Mouse (Mus musculus) forebrain, embryonic 13.5 days (tissue): ENCODE data around the gene Arhgap10. TPM values are rescaled to one million over a fixed set of nuclear protein-coding genes. Genes with fewer than 3 reads are reported as not detected.
A peak's percentile ranks its signal among the peaks of the same experiment; 100 is the strongest.
"Not testable (repeated sequence)": the region's sequence is repeated elsewhere in the genome, so short reads cannot be mapped to it uniquely, and the experiment has no call there.

Source experiments
- ATAC-seq: fragments of 200-750 bp; cut with Nextera tagmentation; 2 replicates; pipeline ENCODE4 v1.8.0; 2017
- H3K27ac ChIP-seq: fragments of 300-500 bp; sonication (generic); 2 replicates; pipeline ENCODE4 v1.5.1; 2015; ENCODE audit warnings: inconsistent platforms, mild to moderate bottlenecking, moderate library complexity
- H3K27me3 ChIP-seq: fragments of 300-500 bp; sonication (generic); 2 replicates; pipeline ENCODE4 v1.6.1; 2015; ENCODE audit warnings: mild to moderate bottlenecking, inconsistent platforms
- H3K36me3 ChIP-seq: fragments of 300-500 bp; sonication (generic); 2 replicates; pipeline ENCODE4 v1.6.1; 2015; ENCODE audit warnings: mild to moderate bottlenecking, inconsistent platforms; ENCODE audit not compliant: poor library complexity, severe bottlenecking
- H3K4me1 ChIP-seq: fragments of 300-500 bp; sonication (generic); 2 replicates; pipeline ENCODE4 v1.6.1; 2015; ENCODE audit warnings: inconsistent platforms
- H3K4me2 ChIP-seq: fragments of 300-500 bp; sonication (generic); 2 replicates; pipeline ENCODE4 v1.6.1; 2015; ENCODE audit warnings: inconsistent platforms, mild to moderate bottlenecking, moderate library complexity
- H3K4me3 ChIP-seq: fragments of 300-500 bp; sonication (generic); 2 replicates; pipeline ENCODE4 v1.5.1; 2015; ENCODE audit warnings: mild to moderate bottlenecking, inconsistent platforms
- H3K9ac ChIP-seq: fragments of 300-500 bp; sonication (generic); 2 replicates; pipeline ENCODE4 v1.6.1; 2015; ENCODE audit warnings: mild to moderate bottlenecking, inconsistent platforms
- H3K9me3 ChIP-seq: fragments of 300-500 bp; sonication (generic); replicated peaks from 2 replicates; pipeline ENCODE4 v1.6.1; 2016; ENCODE audit warnings: inconsistent platforms
- WGBS: fragments of 180-500 bp; shearing (Covaris S2); methylation state at CpG from one replicate; pipeline ENCODE4 v1.1.7; 2015; 5-methylcytosine and 5-hydroxymethylcytosine counted together
- polyA plus RNA-seq: library from polyadenylated mRNA; unstranded; fragments of >200 nt; fragmentation: Nextera tagmentation; extraction: Ambion mirVana; gene quantifications from 2 replicates; pipeline ENCODE4 v1.2.1, GENCODE M21; 2015

The Arhgap10 gene
- polyA plus RNA-seq, 1 experiment from 2014 or later: 5.2 TPM

GRCm38 (mm10) chr8:77322727-77323126 lies 195.0 kb downstream of the Arhgap10 start:
- H3K4me1 ChIP-seq, H3K27me3 ChIP-seq, H3K4me3 ChIP-seq, H3K36me3 ChIP-seq, H3K9me3 ChIP-seq, H3K27ac ChIP-seq, H3K9ac ChIP-seq, ATAC-seq, H3K4me2 ChIP-seq: not testable (repeated sequence)
- WGBS: 93% methylated on average over 6 of the region's 7 CpGs

- no peaks in the 10 kb centered on the region for H3K4me1 ChIP-seq
- H3K36me3 ChIP-seq: no peaks in the 10 kb centered on the region
- no peaks in the 10 kb centered on the region for H3K27me3 ChIP-seq
- H3K9me3 ChIP-seq: no peaks in the 10 kb centered on the region
- no peak overlapping the region for H3K4me2 ChIP-seq
- WGBS: 96% methylated on average over 4 of the region's 4 CpGs
- no peak overlapping the region for H3K4me3 ChIP-seq
- ATAC-seq: no peak
- no peak overlapping the region for H3K9ac ChIP-seq
- no peak overlapping the region for H3K27ac ChIP-seq
Measured at GRCm38 (mm10) chr8:77321901-77322300, 195.9 kb downstream of the Arhgap10 start.

DNA sequence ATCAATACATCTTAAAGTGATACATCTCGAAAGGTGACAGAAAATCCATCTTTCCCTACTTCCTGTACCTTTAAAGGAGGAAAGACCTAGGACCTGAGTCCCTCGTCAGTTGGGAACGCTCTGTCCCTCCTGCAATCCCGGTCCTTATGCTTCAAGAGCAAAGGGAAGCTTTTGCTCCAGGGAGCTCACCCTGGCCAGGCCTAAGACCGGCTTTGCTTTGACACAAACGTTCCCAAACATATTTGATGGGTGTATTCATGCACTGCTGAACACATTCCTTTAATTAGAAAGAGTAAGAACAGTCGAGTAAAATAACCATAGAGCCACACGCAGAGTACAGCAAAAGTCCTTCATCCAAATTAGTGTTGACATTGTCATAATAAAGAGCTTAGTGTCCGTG lies 199.2 kb downstream of the Arhgap10 start:
- H3K4me3 ChIP-seq: no peak overlapping the region
- H3K36me3 ChIP-seq: no peaks in the 10 kb centered on the region
- no peak for ATAC-seq
- H3K4me2 ChIP-seq: no peak overlapping the region
- H3K4me1 ChIP-seq: no peaks in the 10 kb centered on the region
- no peaks in the 10 kb centered on the region for H3K27me3 ChIP-seq
- no peak overlapping the region for H3K27ac ChIP-seq
- no peaks in the 10 kb centered on the region for H3K9me3 ChIP-seq
- WGBS: 52% methylated on average over 9 of the region's 9 CpGs
- H3K9ac ChIP-seq: no peak overlapping the region

GRCm38 (mm10) chr8:77317771-77318170 lies 200.0 kb downstream of the Arhgap10 start:
- H3K4me2 ChIP-seq: no peak overlapping the region
- no peak for ATAC-seq
- WGBS: 94% methylated on average over 2 of the region's 2 CpGs
- H3K9ac ChIP-seq: no peak overlapping the region
- H3K4me1 ChIP-seq: no peaks in the 10 kb centered on the region
- no peaks in the 10 kb centered on the region for H3K9me3 ChIP-seq
- no peaks in the 10 kb centered on the region for H3K36me3 ChIP-seq
- H3K27me3 ChIP-seq: no peaks in the 10 kb centered on the region
- no peak overlapping the region for H3K27ac ChIP-seq
- H3K4me3 ChIP-seq: no peak overlapping the region

GRCm38 (mm10) chr8:77313003-77313402 lies 204.8 kb downstream of the Arhgap10 start:
- H3K9me3 ChIP-seq: no peaks in the 10 kb centered on the region
- H3K4me2 ChIP-seq: no peak overlapping the region
- H3K27ac ChIP-seq: no peak overlapping the region
- H3K36me3 ChIP-seq: no peaks in the 10 kb centered on the region
- no peak overlapping the region for H3K9ac ChIP-seq
- 65% methylated on average over 3 of the region's 3 CpGs for WGBS
- no peaks in the 10 kb centered on the region for H3K27me3 ChIP-seq
- no peak overlapping the region for H3K4me3 ChIP-seq
- H3K4me1 ChIP-seq: no peaks in the 10 kb centered on the region
- ATAC-seq: peak; percentile 57; the same call in 1 of the 2 replicates

GRCm38 (mm10) chr8:77311762-77312161 lies 206.0 kb downstream of the Arhgap10 start:
- Histone ChIP-seq H3K9ac (no peak overlapping the region), H3K9me3 (no peaks in the 10 kb centered on the region), H3K27ac (no peak overlapping the region), H3K4me1 (no peaks in the 10 kb centered on the region), H3K36me3 (no peaks in the 10 kb centered on the region), H3K4me2 (no peak overlapping the region), H3K4me3 (no peak overlapping the region), H3K27me3 (no peaks in the 10 kb centered on the region)
- 0 out of 2 replicates have a peak, but pooled peaks have one; percentile 36 for ATAC-seq
- 82% methylated on average over 6 of the region's 6 CpGs for WGBS

DNA sequence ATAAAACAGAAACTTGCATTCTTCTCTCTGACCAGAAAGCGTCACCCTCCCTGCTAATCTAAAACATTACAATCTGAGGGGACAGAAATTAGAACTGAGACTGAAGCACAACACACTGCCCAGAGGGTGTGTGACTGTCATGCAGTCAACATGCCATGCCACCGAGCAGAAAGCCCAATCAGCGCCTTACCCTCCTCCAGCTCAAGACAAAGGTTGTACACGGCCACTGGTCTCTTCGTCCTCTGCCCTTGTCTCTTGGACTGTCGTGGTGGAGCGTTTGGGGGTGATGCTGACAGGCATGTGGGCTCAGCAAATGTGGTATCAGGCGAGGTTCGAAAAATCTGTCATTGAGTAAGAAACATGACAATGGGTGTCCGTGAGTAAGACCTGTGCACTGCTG lies 207.2 kb downstream of the Arhgap10 start:
- H3K4me3 ChIP-seq: no peak overlapping the region
- WGBS: 89% methylated on average over 10 of the region's 10 CpGs
- no peaks in the 10 kb centered on the region for H3K27me3 ChIP-seq
- no peaks in the 10 kb centered on the region for H3K4me1 ChIP-seq
- H3K9me3 ChIP-seq: no peaks in the 10 kb centered on the region
- no peaks in the 10 kb centered on the region for H3K36me3 ChIP-seq
- H3K27ac ChIP-seq: no peak overlapping the region
- no peak overlapping the region for H3K9ac ChIP-seq
- ATAC-seq: no peak
- H3K4me2 ChIP-seq: no peak overlapping the region

GRCm38 (mm10) chr8:77310026-77310425 lies 207.7 kb downstream of the Arhgap10 start:
- ATAC-seq: no peak
- no peak overlapping the region for H3K27ac ChIP-seq
- H3K9me3 ChIP-seq: no peaks in the 10 kb centered on the region
- no peak overlapping the region for H3K4me2 ChIP-seq
- no peaks in the 10 kb centered on the region for H3K4me1 ChIP-seq
- no peak overlapping the region for H3K9ac ChIP-seq
- 85% methylated on average over 8 of the region's 8 CpGs for WGBS
- H3K4me3 ChIP-seq: no peak overlapping the region
- H3K36me3 ChIP-seq: no peaks in the 10 kb centered on the region
- no peaks in the 10 kb centered on the region for H3K27me3 ChIP-seq

DNA sequence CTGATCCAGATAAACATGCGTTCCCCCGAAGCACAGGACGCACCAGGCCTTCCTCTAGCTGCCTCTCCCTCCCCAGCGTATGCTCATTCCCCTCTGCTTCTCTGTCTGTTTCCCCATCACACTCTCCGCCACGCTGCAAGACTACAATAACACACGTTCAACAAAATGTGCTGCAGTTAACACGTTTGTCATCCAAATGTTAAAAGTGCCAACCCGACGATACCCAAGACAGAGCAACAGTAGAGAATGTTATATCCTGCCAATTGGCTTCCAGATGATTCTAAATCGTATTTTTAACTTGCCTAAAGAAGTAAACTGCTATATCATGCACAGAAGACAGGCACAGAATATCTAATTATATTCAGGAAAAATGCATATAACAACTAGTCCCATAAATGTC lies 223.2 kb downstream of the Arhgap10 start:
- Histone ChIP-seq H3K4me3 (no peak overlapping the region), H3K27ac (no peak overlapping the region), H3K27me3 (no peaks in the 10 kb centered on the region), H3K4me2 (no peak overlapping the region), H3K9ac (no peak overlapping the region), H3K36me3 (no peaks in the 10 kb centered on the region), H3K4me1 (0 out of 2 replicates have a peak, but pooled peaks cover 10% of the 10 kb centered on the region), H3K9me3 (no peaks in the 10 kb centered on the region)
- peak; percentile 55; the same call in 1 of the 2 replicates for ATAC-seq
- 89% methylated on average over 11 of the region's 11 CpGs for WGBS

DNA sequence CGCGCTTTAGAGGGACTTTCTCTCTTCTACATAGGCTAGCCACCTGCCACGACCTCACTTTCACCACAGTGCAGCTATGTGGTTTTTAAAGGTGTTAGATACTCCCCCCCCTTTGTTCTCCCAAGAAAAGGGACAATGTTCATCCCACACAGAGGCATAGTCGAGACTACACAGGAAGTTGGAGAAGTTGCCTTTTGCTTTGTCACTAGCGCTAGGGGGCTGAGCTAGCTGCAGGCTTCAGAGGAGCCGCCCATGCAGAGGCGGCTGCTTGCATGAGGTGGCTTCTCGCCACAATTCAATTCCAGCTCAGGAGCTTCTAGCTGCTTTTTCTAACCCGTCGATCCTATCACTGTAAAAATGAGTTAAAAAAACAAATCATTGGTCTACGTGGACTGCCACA lies 225.1 kb downstream of the Arhgap10 start:
- Histone ChIP-seq H3K4me3 (no peak overlapping the region), H3K36me3 (no peaks in the 10 kb centered on the region), H3K27me3 (no peaks in the 10 kb centered on the region), H3K4me2 (no peak overlapping the region), H3K4me1 (0 out of 2 replicates have a peak, but pooled peaks cover 10% of the 10 kb centered on the region), H3K27ac (no peak overlapping the region), H3K9ac (no peak overlapping the region), H3K9me3 (no peaks in the 10 kb centered on the region)
- ATAC-seq: peak; percentile 38; the same call in 1 of the 2 replicates
- 55% methylated on average over 11 of the region's 11 CpGs for WGBS

DNA sequence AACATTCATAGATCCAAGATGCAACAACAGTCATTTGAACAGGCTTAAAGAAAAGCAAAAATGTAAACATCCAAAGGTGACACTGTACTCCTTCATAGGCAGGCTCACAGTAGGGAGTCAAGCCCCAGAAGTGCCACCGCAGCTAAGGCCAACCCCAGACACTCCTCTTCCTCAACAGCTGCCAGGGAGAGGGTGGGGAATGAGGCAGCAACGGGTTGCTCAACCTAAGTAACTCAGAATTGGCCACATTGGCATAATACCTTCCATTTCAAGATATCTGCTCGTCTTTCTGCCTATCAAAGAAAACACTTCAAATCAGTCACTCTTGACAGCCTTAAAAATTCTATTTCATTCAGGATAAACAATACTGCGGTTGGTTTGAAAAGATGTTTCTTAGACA lies 225.6 kb downstream of the Arhgap10 start:
- no peaks in the 10 kb centered on the region for H3K36me3 ChIP-seq
- no peak overlapping the region for H3K9ac ChIP-seq
- ATAC-seq: no peak; the same call in 1 of the 2 replicates
- no peak overlapping the region for H3K4me3 ChIP-seq
- 54% methylated on average over 4 of the region's 4 CpGs for WGBS
- no peaks in the 10 kb centered on the region for H3K27me3 ChIP-seq
- H3K4me1 ChIP-seq: 0 out of 2 replicates have a peak, but pooled peaks cover 10% of the 10 kb centered on the region
- no peak overlapping the region for H3K4me2 ChIP-seq
- no peaks in the 10 kb centered on the region for H3K9me3 ChIP-seq
- no peak overlapping the region for H3K27ac ChIP-seq

GRCm38 (mm10) chr8:77288492-77288891 lies 229.3 kb downstream of the Arhgap10 start:
- no peak overlapping the region for H3K27ac ChIP-seq
- peak; percentile 37; the same call in 1 of the 2 replicates for ATAC-seq
- no peaks in the 10 kb centered on the region for H3K27me3 ChIP-seq
- H3K4me2 ChIP-seq: no peak overlapping the region
- no peaks in the 10 kb centered on the region for H3K36me3 ChIP-seq
- 0 out of 2 replicates have a peak, but pooled peaks cover 10% of the 10 kb centered on the region for H3K4me1 ChIP-seq
- no peak overlapping the region for H3K9ac ChIP-seq
- H3K4me3 ChIP-seq: no peak overlapping the region
- no peaks in the 10 kb centered on the region for H3K9me3 ChIP-seq
- 82% methylated on average over 12 of the region's 12 CpGs for WGBS

DNA sequence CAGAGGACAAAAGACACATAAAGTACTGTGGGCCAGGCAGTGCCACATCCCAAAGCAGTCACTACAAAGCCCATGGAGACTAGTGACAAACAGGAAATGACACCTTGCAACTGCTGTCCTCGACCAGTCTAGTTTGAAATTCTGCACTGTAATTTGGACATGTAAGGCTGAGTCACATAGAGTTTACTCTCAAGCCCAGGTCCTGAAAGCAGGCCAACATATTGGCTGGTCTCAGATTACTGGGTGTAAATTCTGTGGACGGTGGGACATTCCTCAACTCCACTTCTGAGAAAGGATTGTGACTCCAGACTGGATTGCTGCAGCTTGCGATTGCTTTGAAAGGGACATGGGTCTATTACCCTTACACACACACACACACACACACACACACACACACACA lies 229.7 kb downstream of the Arhgap10 start:
- WGBS: 83% methylated on average over 3 of the region's 3 CpGs
- no peak overlapping the region for H3K27ac ChIP-seq
- no peaks in the 10 kb centered on the region for H3K9me3 ChIP-seq
- no peak overlapping the region for H3K9ac ChIP-seq
- no peak overlapping the region for H3K4me3 ChIP-seq
- H3K4me2 ChIP-seq: no peak overlapping the region
- H3K36me3 ChIP-seq: no peaks in the 10 kb centered on the region
- no peaks in the 10 kb centered on the region for H3K27me3 ChIP-seq
- peak; percentile 8; the same call in 1 of the 2 replicates for ATAC-seq
- 0 out of 2 replicates have a peak, but pooled peaks cover 10% of the 10 kb centered on the region for H3K4me1 ChIP-seq
